Mouse (Mus musculus): ENCODE measurements around the gene Mga.

Mga gene

DNA sequence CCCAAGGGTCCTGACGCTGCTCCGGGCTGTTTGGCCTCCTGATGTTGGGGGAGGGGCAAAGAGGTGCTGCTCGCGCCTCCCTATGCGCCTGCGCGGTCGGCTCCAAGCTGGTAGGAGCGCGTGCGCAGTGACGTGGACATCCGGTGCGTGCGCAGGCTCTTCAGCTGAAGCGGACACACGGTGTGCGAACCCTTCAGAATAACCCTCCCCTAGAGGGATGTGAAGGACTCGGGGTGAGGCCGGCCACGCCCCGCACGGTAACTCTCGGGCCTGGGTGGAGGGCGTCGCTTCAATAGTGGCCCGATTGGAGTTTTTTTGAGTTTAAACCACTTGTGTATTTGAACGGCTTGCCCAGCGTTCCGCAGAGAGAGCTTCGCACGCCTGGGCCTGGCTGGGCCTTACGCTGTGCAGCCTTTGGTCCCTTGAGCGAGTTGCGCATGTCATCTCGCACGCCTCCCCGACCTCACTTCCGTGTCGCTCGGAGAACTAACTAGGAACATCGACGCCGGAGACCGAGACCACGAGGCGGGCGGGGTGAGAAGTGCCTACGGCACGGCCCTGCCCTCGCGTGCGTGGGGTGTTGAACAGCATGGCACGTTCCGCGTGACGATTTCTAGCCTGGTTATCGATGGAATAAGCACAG, at the start of gene Mga:
Mga (plus strand) TSS at position 139 of the 643 bp plus-strand sequence.
- DNase-seq, result peak; percentile 98

DNA sequence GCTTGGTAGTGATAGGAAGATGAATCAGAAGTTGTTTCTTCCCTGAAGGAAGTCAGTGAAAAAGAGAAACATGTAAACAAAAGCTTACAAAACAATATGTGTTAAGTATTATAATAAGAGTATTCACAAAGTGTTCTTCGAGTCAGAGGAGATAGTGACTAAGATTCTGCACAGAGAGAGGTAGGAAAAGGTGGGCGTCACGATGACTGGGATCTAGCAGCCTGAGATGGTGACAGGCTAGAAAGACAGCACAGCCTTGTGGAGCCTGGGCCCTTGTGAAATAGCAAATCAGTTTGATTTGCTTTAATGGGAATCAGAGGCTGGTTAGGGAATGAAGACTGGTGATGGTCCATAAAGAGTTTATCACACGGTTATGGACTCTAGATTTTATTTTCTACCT, 43.2 kb upstream of the Mga start:
- DNase-seq, result no peak

DNA sequence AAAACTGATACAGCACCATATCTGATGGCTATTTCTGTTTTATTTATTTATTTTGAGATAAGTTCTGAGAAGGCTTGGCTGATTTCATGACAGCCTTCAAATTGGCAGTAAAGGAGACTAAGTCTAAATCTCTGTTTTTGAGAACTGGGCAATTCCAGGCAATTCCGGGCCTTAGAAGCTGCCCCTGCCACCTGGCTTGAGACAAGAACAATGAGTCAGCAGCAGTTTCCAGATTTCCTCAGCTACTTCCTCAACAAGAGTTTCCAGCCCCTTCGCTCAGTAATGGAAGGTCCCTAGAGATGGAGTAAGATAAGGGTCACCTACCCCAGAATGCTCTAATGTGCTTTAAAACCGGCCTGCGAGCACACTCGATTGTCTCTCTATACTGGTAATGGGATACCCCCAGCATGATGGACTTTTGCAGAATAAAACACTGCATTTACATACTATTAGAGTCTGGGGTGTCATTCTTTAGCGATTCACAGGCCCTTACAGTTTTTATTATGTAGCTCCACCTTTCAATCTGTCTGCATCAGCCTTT, 41.6 kb upstream of the Mga start:
- no peak for DNase-seq

- DNase-seq, result no peak
These were observed 39.7 kb upstream of the Mga start for GRCm38 (mm10) chr2:119857341-119857740.

GRCm38 (mm10) chr2:119864484-119864883, 32.5 kb upstream of the Mga start:
- DNase-seq, result no peak

GRCm38 (mm10) chr2:119872371-119873104, 24.5 kb upstream of the Mga start:
- peak; percentile 75 for DNase-seq

DNA sequence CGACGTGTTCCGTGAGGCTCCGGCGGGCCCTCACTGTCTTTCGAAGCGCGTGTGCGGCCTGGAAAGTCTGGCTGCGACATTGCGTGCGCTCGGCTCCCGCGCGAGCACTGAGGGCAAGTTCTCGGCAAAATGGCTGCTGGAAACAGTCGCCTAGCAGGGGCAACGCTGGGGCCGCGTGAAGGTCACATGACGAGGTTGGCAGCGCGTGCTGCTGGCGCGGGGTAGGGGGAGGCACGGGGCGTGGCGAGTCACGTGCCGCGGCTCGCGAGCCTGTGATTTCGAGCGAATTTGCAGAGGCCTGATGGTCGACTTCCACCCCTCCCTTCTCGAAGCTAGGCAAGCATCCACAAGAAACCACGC, 23.9 kb upstream of the Mga start:
- peak; percentile 86 for DNase-seq

- DNase-seq, result no peak
These were observed 21.0 kb upstream of the Mga start for GRCm38 (mm10) chr2:119875981-119876380.

DNA sequence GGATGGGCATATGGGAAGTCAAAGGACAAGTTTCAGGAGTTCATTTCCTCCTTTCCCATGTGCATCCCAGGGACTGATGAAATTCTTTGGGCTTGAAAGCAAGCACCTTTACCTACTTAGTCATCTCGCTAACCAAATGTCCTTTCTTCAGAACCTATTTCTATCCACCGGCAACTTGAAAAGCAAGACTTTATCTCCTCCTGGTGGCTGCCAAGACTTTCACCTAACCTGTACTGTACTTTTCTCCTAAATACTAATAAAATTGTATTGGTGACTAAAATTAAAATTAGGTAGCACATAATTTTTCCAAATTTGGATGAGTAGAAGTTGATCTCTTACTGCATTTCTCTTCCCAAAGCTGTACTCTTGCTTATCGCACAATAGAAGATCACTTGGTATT, 9.8 kb upstream of the Mga start:
- no peak for DNase-seq

GRCm38 (mm10) chr2:119896553-119897089, 407 bp upstream of the Mga start:
- no peak for DNase-seq

DNA sequence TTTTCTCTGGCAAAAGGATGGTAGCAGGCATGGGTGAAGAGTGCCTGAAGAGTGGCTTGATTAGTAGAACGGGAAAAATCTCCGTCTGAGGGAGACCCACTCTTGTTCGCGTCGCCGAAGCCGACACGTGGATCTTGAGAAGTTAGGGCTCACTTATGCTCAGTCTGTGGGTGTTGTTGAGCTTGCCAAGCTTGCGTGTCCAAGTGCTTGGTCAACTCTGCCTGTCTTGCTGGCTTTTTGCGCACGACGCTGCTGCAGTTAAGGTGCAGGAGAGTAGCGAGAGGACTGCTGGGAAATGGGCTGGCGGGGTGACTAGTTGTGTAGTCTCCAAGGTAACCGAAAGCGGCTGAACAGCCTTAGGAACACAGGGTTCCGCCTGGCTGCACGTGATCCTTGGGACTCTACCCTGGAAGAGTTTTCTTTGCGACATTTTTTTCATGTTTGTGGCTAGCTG, 1.1 kb downstream of the Mga start:
- peak; percentile 55 for DNase-seq

- no peak for DNase-seq
These were observed 19.0 kb downstream of the Mga start for GRCm38 (mm10) chr2:119916007-119916406.

DNA sequence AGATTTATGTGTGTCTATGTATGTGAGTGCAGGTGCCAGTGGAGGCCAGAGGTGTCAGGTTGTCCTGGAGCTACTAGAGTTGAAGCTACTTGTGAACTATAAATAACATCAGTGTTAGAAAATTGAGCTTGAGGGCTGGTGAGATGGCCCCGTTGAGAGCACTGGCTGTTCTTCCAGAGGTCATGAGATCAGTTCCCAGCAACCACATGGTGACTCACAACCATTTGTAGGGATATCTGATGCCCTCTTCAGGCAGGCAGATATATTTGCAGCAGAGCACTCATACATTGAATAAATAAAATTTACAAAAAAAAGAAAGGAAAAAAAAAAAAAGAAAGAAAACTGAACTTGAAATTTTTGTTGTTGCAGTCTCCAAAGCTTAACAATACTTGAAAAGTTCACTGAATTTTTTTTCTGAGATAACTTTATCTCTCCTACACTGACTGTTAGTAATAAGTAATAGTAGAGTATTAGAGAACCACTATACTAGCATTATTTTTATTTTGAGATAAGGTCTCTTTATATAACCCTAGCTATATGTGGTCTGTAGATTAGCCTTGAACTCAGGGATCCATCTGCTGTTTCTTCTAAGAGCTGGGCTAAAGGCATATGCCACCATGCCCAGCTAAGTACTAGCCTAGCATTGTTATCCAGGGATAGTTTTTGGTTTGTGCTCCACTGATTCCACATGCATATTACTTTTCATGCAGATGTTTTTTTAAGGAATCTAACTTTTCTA, 20.8 kb downstream of the Mga start:
- DNase-seq, result no peak

DNA sequence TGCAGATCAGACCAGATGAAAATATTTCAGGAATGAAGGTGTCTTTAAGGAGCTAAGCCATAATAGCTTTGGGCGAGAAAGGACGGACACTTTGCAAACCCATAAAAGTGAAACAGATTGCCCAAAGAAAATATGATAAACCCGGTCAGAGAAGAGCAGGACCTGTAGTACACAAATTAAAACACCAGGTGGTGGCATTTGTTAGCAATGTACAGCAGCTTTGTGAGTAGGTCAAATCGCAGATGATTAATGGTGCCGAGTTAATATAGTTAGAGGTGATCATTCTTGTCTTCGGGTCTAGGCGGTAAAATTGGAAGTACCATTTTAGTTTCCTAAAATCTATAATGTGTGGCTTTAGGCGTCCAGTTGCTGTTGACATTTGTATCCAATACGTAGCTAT, 73.5 kb downstream of the Mga start:
- peak; percentile 52 for DNase-seq

- DNase-seq, result no peak
These were observed 74.3 kb downstream of the Mga start for GRCm38 (mm10) chr2:119971316-119971715.

GRCm38 (mm10) chr2:119971837-119972536, 75.0 kb downstream of the Mga start:
- peak; percentile 97 for DNase-seq

DNA sequence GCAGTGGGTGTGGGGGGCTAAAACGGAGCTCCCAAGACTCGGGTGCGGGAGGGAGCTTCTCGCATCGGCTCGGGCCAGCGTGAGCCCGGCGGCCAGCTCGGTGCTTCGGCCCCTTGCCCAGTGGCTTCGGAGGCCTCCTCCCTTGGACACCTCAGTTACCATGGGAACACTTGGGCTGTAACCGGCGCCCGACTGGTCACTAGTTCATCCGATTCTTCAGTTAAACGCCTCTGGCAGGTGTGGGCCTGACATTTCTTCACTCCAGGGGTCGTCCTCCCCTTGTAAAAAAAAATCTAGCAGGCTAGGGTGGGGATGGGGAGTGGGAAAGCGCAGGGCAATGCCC, 75.5 kb downstream of the Mga start, which contains the start of gene Mapkbp1:
Mapkbp1 (plus strand) TSS at position 163 of the 343 bp plus-strand sequence.
- DNase-seq, result no peak

DNA sequence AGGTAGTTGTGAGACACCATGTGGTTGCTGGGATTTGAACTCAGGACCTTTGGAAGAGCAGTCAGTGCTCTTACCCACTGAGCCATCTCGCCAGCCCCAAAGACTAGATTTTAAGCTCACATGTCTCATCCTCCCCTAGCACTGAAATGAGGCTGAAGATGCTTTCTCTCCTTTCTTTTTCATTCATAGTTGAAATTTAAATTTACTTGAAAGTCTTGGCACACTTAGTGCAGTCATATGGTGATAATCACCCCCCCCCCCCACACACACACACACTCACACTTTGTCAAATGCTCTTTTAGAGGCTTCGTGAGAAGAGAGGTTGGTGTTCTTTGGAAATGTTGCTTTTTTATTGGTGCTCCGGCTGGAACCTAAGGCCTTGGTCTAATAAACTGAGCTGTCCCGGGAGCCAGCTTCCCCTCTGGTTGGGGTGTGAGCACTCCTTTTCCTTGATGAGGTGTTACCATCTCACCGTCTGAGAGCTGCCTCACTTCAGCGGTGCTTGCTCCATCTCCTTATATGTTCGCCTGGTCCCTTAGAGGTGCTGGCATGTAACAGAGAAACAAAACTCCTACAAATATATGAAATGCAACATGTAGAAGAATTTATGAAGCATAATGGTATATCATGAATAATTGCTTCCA, 83.4 kb downstream of the Mga start:
- no peak for DNase-seq

DNA sequence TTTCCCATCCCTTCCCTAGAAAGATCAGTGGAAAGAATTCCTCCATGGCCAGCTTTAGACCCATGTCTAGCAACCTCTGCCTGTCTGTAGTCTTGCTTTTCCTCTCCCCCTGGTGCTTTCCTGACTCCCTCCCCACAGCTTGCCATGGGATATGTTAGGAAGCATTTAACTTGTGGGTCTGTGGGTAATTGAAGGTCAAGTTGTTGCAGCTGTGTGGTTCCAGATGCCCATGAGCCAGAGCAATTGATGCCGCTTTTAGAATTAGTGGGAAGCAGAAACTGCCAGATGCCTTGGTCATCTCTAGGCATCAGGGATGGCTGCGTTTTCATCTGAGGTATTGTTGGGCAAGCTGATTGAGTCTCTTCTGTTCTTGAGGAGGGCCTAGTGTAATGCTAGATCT, 84.6 kb downstream of the Mga start:
- no peak for DNase-seq

DNA sequence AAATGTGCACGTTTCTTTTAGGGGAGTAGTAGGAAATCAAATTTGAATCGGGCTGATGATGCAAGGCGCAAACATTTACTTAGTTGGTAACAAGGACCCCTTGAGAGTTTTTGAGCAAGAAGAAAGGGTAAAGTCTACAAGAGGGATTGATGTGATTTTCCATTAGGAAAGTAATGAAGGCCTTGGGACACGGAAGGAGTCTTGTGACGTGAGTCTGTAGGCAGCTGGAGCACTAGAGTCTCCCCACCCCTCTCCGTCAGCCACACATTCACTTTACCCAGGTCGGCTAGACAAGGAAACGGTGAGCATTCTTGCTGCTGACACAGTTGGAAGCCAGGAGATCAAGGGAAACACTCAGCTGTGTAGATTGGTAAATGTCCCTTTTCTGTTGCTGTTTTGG, 88.8 kb downstream of the Mga start:
- DNase-seq, result no peak

GRCm38 (mm10) chr2:119986369-119986768, 89.3 kb downstream of the Mga start:
- DNase-seq, result no peak

GRCm38 (mm10) chr2:119987441-119987840, 90.4 kb downstream of the Mga start:
- no peak for DNase-seq

Measured in thymus, postnatal 4 days (tissue).